Mouse (Mus musculus) lung, postnatal 0 days (tissue): Measurements from ENCODE around the gene Itga9.

Experiments used
- CTCF ChIP-seq: IDR thresholded peaks from 2 replicates; pipeline ENCODE4 v1.5.1; 2016; ENCODE audit warnings: antibody characterized with exemption, mild to moderate bottlenecking
- EP300 ChIP-seq: IDR thresholded peaks from 2 replicates; pipeline ENCODE4 v1.6.1; 2016; ENCODE audit warnings: antibody characterized with exemption, mild to moderate bottlenecking, control low read depth

DNA sequence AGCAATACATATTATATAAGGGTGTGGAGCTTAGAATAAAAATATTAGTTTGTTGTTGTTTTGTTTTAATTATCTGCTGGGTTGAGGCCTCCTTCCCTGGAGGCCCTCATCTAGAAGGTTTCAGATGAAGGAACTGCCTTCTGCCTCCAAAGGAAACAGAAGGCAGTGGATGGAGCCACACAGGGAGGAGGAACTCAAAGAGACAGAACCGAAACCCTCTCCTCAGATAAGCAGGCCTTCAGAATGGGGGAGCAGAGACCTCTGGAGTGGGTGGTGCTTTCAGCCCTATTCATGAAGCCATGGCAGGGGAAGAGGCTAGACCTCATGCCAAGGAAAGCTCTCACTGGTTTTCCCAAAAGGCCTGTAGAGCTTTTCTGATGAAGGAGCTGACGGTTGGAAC, 216.1 kb downstream of the Itga9 start:
- TF ChIP-seq CTCF (no peak), EP300 (no peak)
